Mouse (Mus musculus): ENCODE measurements at regions not wholly inside any gene's neighbourhood (a gene's known extent, or its start where the extent isn't known, plus 50 kb on each side); places are given as distances from the start of the nearest gene placed in this dataset.

- TF ChIP-seq CTCF (IDR thresholded peaks at IDR 0.05; ENCODE audit: extremely low read depth, insufficient read depth, low read length) (no peak), POLR2A (IDR thresholded peaks at IDR 0.05; ENCODE audit: extremely low read depth, insufficient read depth, low read length) (no peak)
Observed at GRCm38 (mm10) chr10:109300199-109300598, 289.4 kb upstream of the Syt1 start.
